Mouse (Mus musculus): ENCODE measurements around the gene Fcgr3.
"Not testable (repeated sequence)": the region's sequence is repeated elsewhere in the genome, so short reads cannot be mapped to it uniquely, and the experiment has no call there.

Fcgr3 gene

DNA sequence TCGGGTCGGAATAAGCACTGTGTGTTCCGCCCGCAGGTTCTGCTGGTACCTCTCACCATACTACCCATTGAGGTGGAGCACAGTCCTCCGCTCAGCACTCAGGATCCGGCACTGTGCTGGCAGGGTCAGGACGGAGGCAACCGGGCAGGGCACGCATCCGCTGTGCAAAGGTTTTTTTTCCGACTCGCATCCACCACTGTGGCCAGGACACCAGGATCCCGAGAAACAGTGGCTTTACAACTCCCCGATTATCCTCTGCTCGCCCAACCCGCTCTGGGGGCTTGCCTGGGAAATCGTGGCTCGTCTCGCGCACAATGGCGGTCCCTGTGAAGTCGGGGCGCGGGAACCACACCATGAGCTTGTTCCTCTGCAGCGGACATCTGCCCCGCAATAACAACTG, 21.0 kb upstream of the Fcgr3 start:
- no peak for DNase-seq (ENCODE audit: low read depth, low spot score)

GRCm38 (mm10) chr1:171081512-171082231, 16.9 kb upstream of the Fcgr3 start:
- not testable (repeated sequence) for DNase-seq (ENCODE audit: low read depth, low spot score)

GRCm38 (mm10) chr1:171079825-171080224, 15.1 kb upstream of the Fcgr3 start:
- DNase-seq (ENCODE audit: low read depth, low spot score) = not testable (repeated sequence)

DNA sequence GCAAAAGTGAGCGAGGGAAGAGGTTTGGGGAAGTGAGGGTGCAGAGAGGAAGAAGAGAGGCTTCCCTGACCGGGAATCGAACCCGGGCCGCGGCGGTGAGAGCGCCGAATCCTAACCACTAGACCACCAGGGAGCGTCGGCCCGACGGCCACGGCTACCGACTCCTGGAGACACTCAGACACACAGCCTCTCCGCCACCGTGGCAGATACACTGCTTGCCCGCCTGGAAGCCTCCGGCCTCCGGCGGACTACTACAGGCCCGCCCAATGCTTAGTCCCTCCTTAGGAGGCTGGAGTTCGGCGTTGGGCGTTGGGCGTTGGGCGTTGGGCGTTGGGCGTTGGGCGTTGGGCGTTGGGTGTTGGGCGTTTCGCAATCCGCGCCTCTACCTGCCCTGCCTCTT, 14.6 kb upstream of the Fcgr3 start:
- DNase-seq (ENCODE audit: low read depth, low spot score) = not testable (repeated sequence)

GRCm38 (mm10) chr1:171078419-171078818, 13.7 kb upstream of the Fcgr3 start:
- DNase-seq (ENCODE audit: low read depth, low spot score) = not testable (repeated sequence)

DNA sequence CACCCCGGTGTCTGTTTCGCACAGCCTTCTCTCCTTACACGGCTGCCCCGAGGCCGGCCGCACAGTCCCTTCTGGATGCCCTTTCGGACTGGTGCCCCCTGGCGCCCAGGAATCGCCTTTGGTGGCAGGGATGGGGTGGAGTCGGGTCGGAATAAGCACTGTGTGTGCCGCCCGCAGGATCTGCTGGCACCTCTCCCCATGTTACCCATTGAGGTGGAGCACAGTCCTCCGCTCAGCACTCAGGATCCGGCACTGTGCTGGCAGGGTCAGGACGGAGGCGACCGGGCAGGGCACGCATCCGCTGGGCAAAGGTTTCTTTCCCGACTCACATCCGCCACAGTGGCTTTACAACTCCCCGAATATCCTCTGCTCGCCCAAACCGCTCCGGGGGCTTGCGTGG, 13.2 kb upstream of the Fcgr3 start:
- not testable (repeated sequence) for DNase-seq (ENCODE audit: low read depth, low spot score)

DNA sequence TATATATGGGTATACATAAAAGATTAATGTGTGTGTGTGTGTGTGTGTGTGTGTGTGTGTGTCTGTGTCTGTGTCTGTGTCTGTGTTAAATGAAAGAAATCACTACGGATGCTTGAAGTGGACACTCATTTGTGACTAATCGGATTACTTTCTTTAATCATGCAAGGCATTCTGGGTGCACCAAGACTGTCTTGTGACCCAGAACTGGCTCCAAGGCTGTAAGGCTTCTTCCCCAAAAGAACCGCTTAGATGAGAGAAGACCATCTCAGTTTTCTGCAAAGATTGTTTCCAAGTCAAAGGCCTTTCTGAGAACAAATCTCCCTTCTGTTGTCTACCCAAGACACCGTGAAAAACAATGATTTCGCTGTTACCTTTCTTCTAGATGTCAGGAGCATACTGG, 12.5 kb upstream of the Fcgr3 start:
- not testable (repeated sequence) for DNase-seq (ENCODE audit: low read depth, low spot score)

DNA sequence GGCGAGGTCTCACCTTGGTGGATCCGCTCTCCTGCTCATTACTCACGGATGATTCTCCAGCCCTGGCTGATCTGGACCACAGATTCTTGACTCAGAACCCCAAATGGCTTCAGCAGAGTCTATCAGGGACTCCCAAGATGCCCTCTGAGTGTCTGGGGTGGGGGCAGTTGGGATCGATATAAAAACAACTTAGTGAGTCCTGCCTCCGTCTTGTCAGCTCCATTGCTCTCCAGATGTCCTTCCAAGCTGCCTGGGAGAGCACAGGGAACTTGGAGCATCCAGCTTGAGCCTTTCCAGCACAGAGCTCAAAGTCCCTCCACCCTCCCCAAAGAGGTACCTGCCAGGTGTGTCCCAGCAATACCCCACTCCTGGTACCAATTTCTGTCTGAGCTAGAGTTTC, 11.4 kb upstream of the Fcgr3 start:
- not testable (repeated sequence) for DNase-seq (ENCODE audit: low read depth, low spot score)

- not testable (repeated sequence) for DNase-seq (ENCODE audit: low read depth, low spot score)
These were observed 9.5 kb upstream of the Fcgr3 start for GRCm38 (mm10) chr1:171074283-171074682.

GRCm38 (mm10) chr1:171072217-171072616, 7.5 kb upstream of the Fcgr3 start:
- DNase-seq (ENCODE audit: low read depth, low spot score) = not testable (repeated sequence)

GRCm38 (mm10) chr1:171071726-171072125, 7.0 kb upstream of the Fcgr3 start:
- not testable (repeated sequence) for DNase-seq (ENCODE audit: low read depth, low spot score)

DNA sequence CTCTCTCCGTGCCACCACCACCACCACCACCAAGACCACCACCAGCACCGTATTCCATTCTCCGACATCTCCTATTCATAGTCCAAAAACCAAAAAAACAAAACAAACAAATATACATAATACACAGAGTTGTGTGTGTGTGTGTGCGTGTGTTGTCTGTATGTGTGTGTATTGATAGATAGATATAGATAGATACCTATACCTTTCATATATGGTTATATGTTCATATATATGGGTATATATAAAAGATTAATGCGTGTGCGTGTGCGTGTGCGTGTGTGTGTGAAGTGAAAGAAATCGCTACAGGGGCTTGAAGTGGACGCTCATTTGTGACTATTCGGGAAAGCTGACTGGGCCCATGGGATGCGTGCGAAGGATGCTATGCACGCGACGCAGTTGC, 6.1 kb upstream of the Fcgr3 start:
- not testable (repeated sequence) for DNase-seq (ENCODE audit: low read depth, low spot score)

DNA sequence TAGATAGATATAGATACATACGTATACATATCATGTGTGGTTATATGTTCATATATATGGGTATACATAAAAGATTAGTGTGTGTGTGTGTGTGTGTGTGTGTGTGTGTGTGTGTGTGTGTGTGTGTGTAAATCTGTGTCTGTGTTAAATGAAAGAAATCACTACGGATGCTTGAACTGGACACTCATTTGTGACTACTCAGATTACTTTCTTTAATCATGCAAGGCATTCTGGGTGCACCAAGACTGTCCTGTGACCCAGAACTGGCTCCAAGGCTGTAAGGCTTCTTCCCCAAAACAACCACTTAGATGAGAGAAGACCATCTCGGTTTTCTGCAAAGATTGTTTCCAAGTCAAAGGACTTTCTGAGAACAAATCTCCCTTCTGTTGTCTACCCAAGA, 4.8 kb upstream of the Fcgr3 start:
- not testable (repeated sequence) for DNase-seq (ENCODE audit: low read depth, low spot score)

DNA sequence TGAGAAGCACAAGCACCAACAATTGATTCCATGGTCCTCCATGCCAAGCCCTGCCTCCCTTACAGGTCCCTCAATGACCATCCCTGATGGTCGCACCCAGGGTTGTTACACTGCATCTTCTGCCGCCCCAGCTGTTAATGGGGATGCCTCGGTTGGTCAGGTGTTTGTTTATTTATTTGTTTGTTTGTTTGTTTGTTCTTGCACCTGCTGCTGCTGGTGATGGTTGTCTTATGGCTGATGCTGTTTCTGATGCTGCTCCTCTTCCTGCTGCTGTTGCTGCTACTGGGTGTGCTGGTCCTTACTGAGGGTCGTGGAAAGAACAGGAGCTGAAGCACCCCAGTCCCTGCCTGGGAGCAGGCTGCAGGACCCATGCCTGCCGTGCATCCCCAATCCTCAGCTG, 3.2 kb upstream of the Fcgr3 start:
- not testable (repeated sequence) for DNase-seq (ENCODE audit: low read depth, low spot score)

GRCm38 (mm10) chr1:171066583-171066982, 1.8 kb upstream of the Fcgr3 start:
- not testable (repeated sequence) for DNase-seq (ENCODE audit: low read depth, low spot score)

GRCm38 (mm10) chr1:171065768-171066167, 1.0 kb upstream of the Fcgr3 start:
- not testable (repeated sequence) for DNase-seq (ENCODE audit: low read depth, low spot score)

DNA sequence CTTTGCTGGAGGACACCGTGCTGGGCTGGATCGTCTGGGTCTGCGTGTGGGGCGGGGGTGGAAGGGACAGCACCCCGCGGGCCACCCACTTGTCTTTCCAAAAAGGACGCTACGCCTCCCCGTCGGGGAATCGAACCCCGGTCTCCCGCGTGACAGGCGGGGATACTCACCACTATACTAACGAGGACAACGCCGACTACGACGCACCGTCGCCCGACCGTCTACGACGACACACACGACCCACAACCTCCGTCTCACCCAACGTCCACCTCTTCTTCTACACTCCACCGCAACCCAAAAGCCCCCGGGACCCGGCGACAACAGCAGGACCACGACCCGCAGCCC, 480 bp upstream of the Fcgr3 start:
- DNase-seq (ENCODE audit: low read depth, low spot score) = not testable (repeated sequence)

DNA sequence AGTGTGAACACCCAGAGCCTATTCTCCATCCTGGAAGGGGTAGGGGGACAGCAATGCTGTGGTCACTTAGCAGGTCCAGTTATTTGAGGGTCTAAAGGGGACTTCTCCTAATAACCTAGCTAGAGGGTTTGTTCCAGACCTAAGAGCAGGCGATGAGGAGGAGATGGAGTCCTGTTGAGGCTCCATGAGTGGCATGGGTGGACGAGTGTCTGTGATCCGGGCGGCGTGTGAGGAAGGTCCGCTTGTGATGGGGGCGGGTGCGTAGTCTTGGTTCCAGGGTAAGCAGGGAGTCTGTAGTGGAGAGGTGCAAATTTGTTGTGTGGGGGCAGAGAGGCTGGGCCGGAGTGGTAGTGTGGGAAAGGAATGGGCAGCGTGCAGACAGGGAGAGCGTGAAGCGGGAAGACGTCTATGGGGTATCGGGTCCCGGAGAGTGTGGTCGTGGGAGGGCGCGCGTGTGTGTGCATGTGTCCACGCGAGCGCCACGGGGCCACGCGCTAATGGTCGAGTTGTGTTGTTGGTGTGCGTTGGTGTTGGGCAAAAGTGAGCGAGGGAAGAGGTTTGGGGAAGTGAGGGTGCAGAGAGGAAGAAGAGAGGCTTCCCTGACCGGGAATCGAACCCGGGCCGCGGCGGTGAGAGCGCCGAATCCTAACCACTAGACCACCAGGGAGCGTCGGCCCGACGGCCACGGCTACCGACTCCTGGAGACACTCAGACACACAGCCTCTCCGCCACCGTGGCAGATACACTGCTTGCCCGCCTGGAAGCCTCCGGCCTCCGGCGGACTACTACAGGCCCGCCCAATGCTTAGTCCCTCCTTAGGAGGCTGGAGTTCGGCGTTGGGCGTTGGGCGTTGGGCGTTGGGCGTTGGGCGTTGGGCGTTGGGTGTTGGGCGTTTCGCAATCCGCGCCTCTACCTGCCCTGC, 905 bp downstream of the Fcgr3 start:
- DNase-seq (ENCODE audit: low read depth, low spot score) = not testable (repeated sequence)

GRCm38 (mm10) chr1:171061566-171061965, 3.2 kb downstream of the Fcgr3 start:
- no peak for DNase-seq (ENCODE audit: low read depth, low spot score)

- DNase-seq (ENCODE audit: low read depth, low spot score) = no peak
These were observed 4.3 kb downstream of the Fcgr3 start for GRCm38 (mm10) chr1:171060392-171060791.

GRCm38 (mm10) chr1:171059203-171059602, 5.5 kb downstream of the Fcgr3 start:
- no peak for DNase-seq (ENCODE audit: low read depth, low spot score)

- no peak for DNase-seq (ENCODE audit: low read depth, low spot score)
These were observed 7.5 kb downstream of the Fcgr3 start for GRCm38 (mm10) chr1:171057253-171057652.

DNA sequence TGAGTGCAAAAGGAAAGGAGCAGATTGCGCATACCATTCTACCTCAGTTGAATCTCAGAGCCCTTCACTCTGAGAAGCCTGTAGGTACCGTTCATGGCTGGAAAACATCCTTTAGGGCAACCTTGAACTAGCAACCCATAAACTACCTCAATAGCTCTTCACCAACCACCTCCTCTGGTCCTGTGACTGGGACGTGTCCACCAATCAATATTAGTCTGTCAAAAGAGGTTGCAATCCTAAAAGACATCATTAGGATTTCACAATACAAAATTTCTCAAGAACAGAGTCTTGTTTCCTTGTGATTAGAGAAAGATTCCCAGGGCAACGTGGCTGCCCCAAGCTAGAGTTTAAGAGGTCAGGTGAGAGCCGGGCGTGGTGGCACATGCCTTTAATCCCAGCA, 11.4 kb downstream of the Fcgr3 start:
- no peak for DNase-seq (ENCODE audit: low read depth, low spot score)

Measured in telencephalon, adult 2 months (tissue).